Mouse (Mus musculus): ENCODE data around the gene Gapvd1.

DNA sequence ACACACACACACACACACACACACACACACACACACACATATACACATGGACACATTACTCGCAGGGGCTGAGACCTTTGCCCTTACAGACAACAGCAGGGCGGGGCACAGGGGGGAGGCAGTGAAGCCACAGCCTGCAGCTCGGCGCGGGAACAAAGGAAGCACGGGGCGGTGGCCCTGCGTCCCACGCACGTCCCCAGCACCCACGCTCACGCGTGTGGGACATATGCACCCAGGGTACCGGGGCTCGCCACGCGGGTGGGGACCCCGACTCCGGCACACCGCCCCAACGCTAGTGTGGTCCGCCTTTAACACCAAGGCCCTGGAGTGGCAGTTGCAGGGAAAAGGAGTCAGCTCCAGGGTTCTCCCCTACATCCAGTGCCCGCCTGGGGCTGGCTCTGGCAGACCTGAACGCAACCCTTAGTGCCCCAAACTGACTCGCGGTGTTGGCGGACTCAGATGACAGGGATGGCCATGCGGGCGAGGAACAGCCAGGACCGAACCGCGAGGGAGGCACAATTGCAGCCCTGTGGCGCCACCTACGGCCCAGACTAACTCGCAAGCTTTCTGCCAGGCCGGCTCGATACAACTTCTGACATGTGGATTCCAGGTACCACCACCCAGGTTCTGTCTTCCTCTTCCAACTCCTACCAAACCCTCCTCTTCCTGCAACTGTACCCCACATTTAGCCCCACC, 115.9 kb downstream of the Gapvd1 start:
- no peak for TF ChIP-seq POLR2A (IDR thresholded peaks at IDR 0.05; ENCODE audit: insufficient read length, low read depth)
- no peak for TF ChIP-seq MYOG (IDR thresholded peaks at IDR 0.05; ENCODE audit: control insufficient read depth in 1 of 3, insufficient read depth in 1 of 3, insufficient read length in 2 of 3, low read depth in 2 of 3)
- no peak for TF ChIP-seq POLR2AphosphoS2 (IDR thresholded peaks at IDR 0.05; ENCODE audit: insufficient read length, low read depth)
- no peak for TF ChIP-seq MAX (IDR thresholded peaks at IDR 0.05; ENCODE audit: low read depth)
- TF ChIP-seq USF1 (IDR thresholded peaks at IDR 0.05; ENCODE audit: low read depth): no peak
- no peak for TF ChIP-seq SRF (IDR thresholded peaks at IDR 0.05; ENCODE audit: control insufficient read depth, insufficient read length, low read depth)
- no peak for TF ChIP-seq CEBPB (IDR thresholded peaks at IDR 0.05; ENCODE audit: insufficient read depth, poor library complexity, severe bottlenecking)
- no peak for TF ChIP-seq TCF3 (IDR thresholded peaks at IDR 0.05; ENCODE audit: insufficient read length, low read depth)
- TF ChIP-seq TCF12 (IDR thresholded peaks at IDR 0.05; ENCODE audit: insufficient read depth, poor library complexity, severe bottlenecking): no peak

Data from myocyte (in vitro differentiated cells).